Mouse (Mus musculus): Measurements from ENCODE around the gene Rbfox1.

DNA sequence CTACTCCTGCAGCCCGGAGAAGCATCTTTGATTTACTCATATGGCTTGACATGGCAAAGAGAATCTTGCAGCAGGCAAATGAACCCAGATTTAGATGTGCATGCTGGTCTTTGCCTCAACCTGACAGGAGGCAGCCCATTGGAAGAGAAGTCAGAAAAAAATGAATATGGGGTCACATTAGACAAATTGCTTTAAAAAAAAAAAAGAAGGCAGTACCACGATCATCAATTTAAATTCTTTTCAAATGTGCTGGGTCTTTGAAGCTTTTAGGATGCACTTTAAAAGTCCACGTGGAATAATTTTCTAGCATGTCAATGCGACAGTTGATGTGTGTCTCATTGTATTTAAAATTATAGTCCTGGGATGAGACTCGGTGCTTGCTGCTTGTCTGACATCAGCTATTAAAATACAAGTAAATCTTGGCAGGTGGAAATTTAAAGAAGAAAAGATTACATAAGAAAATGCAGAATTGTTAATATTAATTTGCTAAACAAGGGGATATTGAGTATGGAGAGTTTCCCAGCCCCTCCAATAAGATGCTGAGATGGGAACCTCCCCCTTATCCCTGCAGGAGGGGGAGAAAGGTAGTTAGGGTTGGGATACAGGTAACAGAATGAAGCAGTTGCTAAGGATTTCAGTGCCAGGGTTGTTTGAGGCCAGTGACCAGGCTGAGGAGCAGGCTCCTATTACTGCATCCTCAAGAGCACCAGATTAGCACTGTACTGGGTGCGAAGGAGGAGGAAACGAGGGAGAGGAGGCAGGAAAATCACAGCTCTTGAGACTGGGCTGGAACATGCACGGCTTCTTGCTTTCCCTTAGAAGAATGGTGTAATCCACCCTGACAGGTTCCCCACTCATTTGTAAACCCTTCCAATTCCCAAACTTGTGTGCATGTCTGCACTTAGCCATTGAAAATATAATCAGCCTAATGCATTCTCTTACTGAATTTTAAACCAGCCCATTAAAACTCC is 1274.0 kb downstream of the Rbfox1 start:
- TF ChIP-seq CTCF (IDR thresholded peaks at IDR 0.05; ENCODE audit: borderline replicate concordance, control insufficient read depth, extremely low read depth, insufficient read depth, low read length, poor library complexity) (no peak), POLR2A (IDR thresholded peaks at IDR 0.05; ENCODE audit: control insufficient read depth, extremely low read depth, insufficient read depth, low read length, poor library complexity) (no peak)

All from thymus, adult 2 months (tissue).